12 mouse cellular contexts compared by ENCODE assay signal in the genomic region with DNA sequence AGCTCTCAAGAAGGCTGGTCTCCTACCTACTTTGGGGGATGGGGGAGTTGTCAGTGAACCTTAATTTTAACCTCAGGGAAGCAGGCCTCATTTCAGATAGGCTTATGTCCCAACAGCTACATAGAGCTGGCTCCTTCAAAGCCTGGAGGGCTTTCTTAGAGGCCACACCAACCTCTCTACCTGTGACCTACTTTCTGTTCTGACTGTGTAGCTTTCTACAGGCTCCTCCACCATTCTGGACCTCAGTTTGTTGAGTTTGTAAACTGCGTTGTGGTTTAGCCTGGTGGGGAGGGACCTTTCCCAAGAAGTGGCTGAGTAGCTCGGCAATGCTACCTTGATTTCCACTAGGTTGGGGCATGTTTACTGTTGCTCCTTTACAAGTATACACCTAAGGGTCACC. TPM values are rescaled to one million over a fixed set of nuclear protein-coding genes. Genes with fewer than 3 reads are reported as not detected.
DNase-seq lines count a peak whose midpoint lies in the region; ATAC-seq and TF ChIP-seq lines count a peak whose summit lies in the region.
"Had no signal": no experiment of that assay in that cellular context is flagged by ENCODE, and none has a peak within 500 bp of the region (broad histone marks: within the 10 kb centered on the region; RNA-seq: fewer than 3 reads in every experiment).

No protein-coding gene starts in this region.

- H3K27me3 ChIP-seq in forebrain, embryonic 12.5 days = peaks cover 60% of the 10 kb centered on the region
- peaks cover 20% of the 10 kb centered on the region; the same call in 1 of the 2 replicates for H3K27me3 ChIP-seq in forebrain, embryonic 14.5 days (replicated peaks; ENCODE audit: control insufficient read depth, insufficient read depth, low read length)
- peaks cover 43% of the 10 kb centered on the region for H3K27me3 ChIP-seq in hindbrain, embryonic 12.5 days
- peaks cover 27% of the 10 kb centered on the region for H3K27me3 ChIP-seq in hindbrain, embryonic 11.5 days (ENCODE audit: control insufficient read depth, insufficient read depth, low read length)
- peaks cover 44% of the 10 kb centered on the region for H3K27me3 ChIP-seq in lung, embryonic 15.5 days
- peaks cover 2% of the 10 kb centered on the region; the same call in 1 of the 2 replicates for H3K27me3 ChIP-seq in thymus, adult 2 months (ENCODE audit: control insufficient read depth, insufficient read depth, low read length)

- no peak for DNase-seq in forebrain, embryonic 14.5 days (ENCODE audit: low spot score)
- no peak for DNase-seq in hindbrain, embryonic 11.5 days (ENCODE audit: low spot score)
- no peak for DNase-seq in lung, postnatal 25 days (ENCODE audit: low spot score)
- DNase-seq in lung, postnatal 36 days = peak; percentile 37
- DNase-seq in thymus, adult 2 months = no peak
- DNase-seq: cerebellum, postnatal 25 days had no signal

- H3K36me3 ChIP-seq in forebrain, embryonic 12.5 days (replicated peaks) = no peaks in the 10 kb centered on the region
- H3K36me3 ChIP-seq in forebrain, embryonic 14.5 days (ENCODE audit: control insufficient read depth, insufficient read depth, low read length) = no peaks in the 10 kb centered on the region
- no peaks in the 10 kb centered on the region for H3K36me3 ChIP-seq in hindbrain, embryonic 12.5 days
- H3K36me3 ChIP-seq in hindbrain, embryonic 11.5 days (ENCODE audit: control insufficient read depth, insufficient read depth, low read length) = no peaks in the 10 kb centered on the region
- no peaks in the 10 kb centered on the region for H3K36me3 ChIP-seq in lung, embryonic 15.5 days
- H3K36me3 ChIP-seq in thymus, adult 2 months (ENCODE audit: control insufficient read depth, insufficient read depth, low read length) = no peaks in the 10 kb centered on the region
- H3K36me3 ChIP-seq: G1E; limb, embryonic 15.5 days had no signal

- H3K9me3 ChIP-seq in forebrain, embryonic 12.5 days = no peaks in the 10 kb centered on the region
- H3K9me3 ChIP-seq in forebrain, embryonic 14.5 days (replicated peaks; ENCODE audit: control insufficient read depth, low read length) = no peaks in the 10 kb centered on the region
- no peaks in the 10 kb centered on the region for H3K9me3 ChIP-seq in hindbrain, embryonic 12.5 days (replicated peaks)
- no peaks in the 10 kb centered on the region for H3K9me3 ChIP-seq in hindbrain, embryonic 11.5 days (ENCODE audit: control insufficient read depth, low read length)
- H3K9me3 ChIP-seq in lung, embryonic 15.5 days = no peaks in the 10 kb centered on the region
- H3K9me3 ChIP-seq: limb, embryonic 15.5 days had no signal

- no peak for TF ChIP-seq CTCF in thymus, adult 2 months (IDR thresholded peaks at IDR 0.05; ENCODE audit: borderline replicate concordance, control insufficient read depth, extremely low read depth, insufficient read depth, low read length, poor library complexity)

- peak overlapping the region; percentile 53; the same call in 1 of the 2 replicates for H3K4me3 ChIP-seq in forebrain, embryonic 12.5 days (replicated peaks)
- H3K4me3 ChIP-seq in forebrain, embryonic 14.5 days (ENCODE audit: low read depth, low read length) = no peak overlapping the region
- H3K4me3 ChIP-seq in hindbrain, embryonic 12.5 days = no peak overlapping the region
- no peak overlapping the region for H3K4me3 ChIP-seq in hindbrain, embryonic 11.5 days (ENCODE audit: low read depth, low read length)
- peak overlapping the region; percentile 59 for H3K4me3 ChIP-seq in lung, embryonic 15.5 days
- no peak overlapping the region for H3K4me3 ChIP-seq in thymus, adult 2 months (ENCODE audit: control insufficient read depth, insufficient read depth, low read length)

- peak overlapping the region; percentile 96 for H3K4me2 ChIP-seq in forebrain, embryonic 12.5 days
- H3K4me2 ChIP-seq in forebrain, embryonic 14.5 days (ENCODE audit: low read length) = no peak overlapping the region
- 0 out of 2 replicates have a peak overlapping the region, but pooled peaks have one; percentile 94 for H3K4me2 ChIP-seq in hindbrain, embryonic 12.5 days (replicated peaks)
- H3K4me2 ChIP-seq in hindbrain, embryonic 11.5 days (replicated peaks; ENCODE audit: low read depth, low read length) = no peak overlapping the region
- H3K4me2 ChIP-seq in lung, embryonic 15.5 days = peak overlapping the region; percentile 95

- 68% methylated on average over 2 of the region's 2 CpGs for WGBS in forebrain, embryonic 12.5 days
- 66% methylated on average over 2 of the region's 2 CpGs for WGBS in forebrain, embryonic 14.5 days
- 76% methylated on average over 2 of the region's 2 CpGs for whole genome bisulfite sequencing in hindbrain, embryonic 12.5 days
- WGBS in hindbrain, embryonic 11.5 days = 56% methylated on average over 2 of the region's 2 CpGs
- 70% methylated on average over 2 of the region's 2 CpGs for WGBS in lung, embryonic 15.5 days
- WGBS in thymus, adult 2 months = 86% methylated on average over 2 of the region's 2 CpGs

- TF ChIP-seq POLR2A in thymus, adult 2 months (IDR thresholded peaks at IDR 0.05; ENCODE audit: control insufficient read depth, extremely low read depth, insufficient read depth, low read length, poor library complexity) = no peak

- H3K27ac ChIP-seq in forebrain, embryonic 12.5 days = no peak overlapping the region
- H3K27ac ChIP-seq in forebrain, embryonic 14.5 days (ENCODE audit: low read depth, low read length) = no peak overlapping the region
- no peak overlapping the region for H3K27ac ChIP-seq in hindbrain, embryonic 12.5 days
- H3K27ac ChIP-seq in hindbrain, embryonic 11.5 days (ENCODE audit: low read depth, low read length) = no peak overlapping the region
- H3K27ac ChIP-seq in lung, embryonic 15.5 days = no peak overlapping the region
- H3K27ac ChIP-seq in thymus, adult 2 months (ENCODE audit: control insufficient read depth, insufficient read depth, low read length) = no peak overlapping the region
- H3K27ac ChIP-seq: limb, embryonic 15.5 days had no signal

- no peak overlapping the region for H3K9ac ChIP-seq in forebrain, embryonic 12.5 days
- H3K9ac ChIP-seq in forebrain, embryonic 14.5 days (ENCODE audit: low read length) = no peak overlapping the region
- no peak overlapping the region for H3K9ac ChIP-seq in hindbrain, embryonic 12.5 days
- no peak overlapping the region for H3K9ac ChIP-seq in hindbrain, embryonic 11.5 days (ENCODE audit: low read depth, low read length)
- H3K9ac ChIP-seq in lung, embryonic 15.5 days = no peak overlapping the region

- peaks cover 22% of the 10 kb centered on the region for H3K4me1 ChIP-seq in forebrain, embryonic 12.5 days
- peaks cover 6% of the 10 kb centered on the region; the same call in 1 of the 2 replicates for H3K4me1 ChIP-seq in forebrain, embryonic 14.5 days (ENCODE audit: control insufficient read depth, insufficient read depth, low read length)
- peaks cover 26% of the 10 kb centered on the region for H3K4me1 ChIP-seq in hindbrain, embryonic 12.5 days
- H3K4me1 ChIP-seq in hindbrain, embryonic 11.5 days (replicated peaks; ENCODE audit: control insufficient read depth, insufficient read depth, low read length) = peaks cover 9% of the 10 kb centered on the region; the same call in 1 of the 2 replicates
- peaks cover 36% of the 10 kb centered on the region for H3K4me1 ChIP-seq in lung, embryonic 15.5 days
- peaks cover 6% of the 10 kb centered on the region; the same call in 1 of the 2 replicates for H3K4me1 ChIP-seq in thymus, adult 2 months (replicated peaks; ENCODE audit: control insufficient read depth, insufficient read depth, low read length)

- ATAC-seq in forebrain, embryonic 12.5 days (ENCODE audit: low FRiP score) = no peak
- no peak for ATAC-seq in forebrain, embryonic 14.5 days
- ATAC-seq in hindbrain, embryonic 12.5 days (ENCODE audit: low FRiP score) = no peak
- ATAC-seq in hindbrain, embryonic 11.5 days (ENCODE audit: low FRiP score) = no peak
- no peak for ATAC-seq in lung, embryonic 15.5 days (ENCODE audit: borderline replicate concordance, extremely low read depth, low FRiP score, low TSS enrichment)
- ATAC-seq: hindbrain, embryonic 16.5 days had no signal

RNA-seq across cellular contexts. Expression of gene Bik, which starts 1.1 kb away (rescaled TPM):
- polyA plus RNA-seq in forebrain, embryonic 12.5 days (2016; fragmentation: Nextera tagmentation; extraction: Ambion mirVana) = 1.4 and 1.7 TPM in 2 replicates
- 0.89 and 2.2 TPM in 2 replicates for polyA plus RNA-seq in forebrain, embryonic 14.5 days (2014; fragmentation: Nextera tagmentation; extraction: Ambion mirVana)
- polyA plus RNA-seq in hindbrain, embryonic 12.5 days (2016; fragmentation: Nextera tagmentation; extraction: Ambion mirVana) = 2.0 and 2.1 TPM in 2 replicates
- 2.1 and 3.3 TPM in 2 replicates for polyA plus RNA-seq in hindbrain, embryonic 11.5 days (2014; fragmentation: Nextera tagmentation; extraction: Ambion mirVana)
- 15.2 and 16.1 TPM in 2 replicates for polyA plus RNA-seq in lung, embryonic 15.5 days (2015; fragmentation: Nextera tagmentation; extraction: Ambion mirVana)
- polyA plus RNA-seq in thymus, adult 2 months (2012; rRNA removed) = 11.0 and 14.7 TPM in 2 replicates
- polyA plus RNA-seq: G1E had no signal

RNA-seq across cellular contexts. Expression of gene Ttll1, which starts 17.1 kb away (rescaled TPM):
- 57.0 and 62.4 TPM in 2 replicates for polyA plus RNA-seq in forebrain, embryonic 12.5 days (2016; fragmentation: Nextera tagmentation; extraction: Ambion mirVana)
- polyA plus RNA-seq in forebrain, embryonic 14.5 days (2014; fragmentation: Nextera tagmentation; extraction: Ambion mirVana) = 35.5 and 45.3 TPM in 2 replicates
- 64.1 and 77.2 TPM in 2 replicates for polyA plus RNA-seq in hindbrain, embryonic 12.5 days (2016; fragmentation: Nextera tagmentation; extraction: Ambion mirVana)
- 37.0 and 38.9 TPM in 2 replicates for polyA plus RNA-seq in hindbrain, embryonic 11.5 days (2014; fragmentation: Nextera tagmentation; extraction: Ambion mirVana)
- polyA plus RNA-seq in lung, embryonic 15.5 days (2015; fragmentation: Nextera tagmentation; extraction: Ambion mirVana) = 21.0 and 23.1 TPM in 2 replicates
- polyA plus RNA-seq in thymus, adult 2 months (2012; rRNA removed) = 9.7 and 10.9 TPM in 2 replicates

RNA-seq across cellular contexts. Expression of gene Tspo, which starts 35.6 kb away (rescaled TPM):
- 15.5 and 16.3 TPM in 2 replicates for polyA plus RNA-seq in forebrain, embryonic 12.5 days (2016; fragmentation: Nextera tagmentation; extraction: Ambion mirVana)
- polyA plus RNA-seq in forebrain, embryonic 14.5 days (2014; fragmentation: Nextera tagmentation; extraction: Ambion mirVana) = 13.2 and 18.4 TPM in 2 replicates
- polyA plus RNA-seq in hindbrain, embryonic 12.5 days (2016; fragmentation: Nextera tagmentation; extraction: Ambion mirVana) = 19.5 and 21.9 TPM in 2 replicates
- 27.4 and 32.0 TPM in 2 replicates for polyA plus RNA-seq in hindbrain, embryonic 11.5 days (2014; fragmentation: Nextera tagmentation; extraction: Ambion mirVana)
- 99.8 and 105 TPM in 2 replicates for polyA plus RNA-seq in lung, embryonic 15.5 days (2015; fragmentation: Nextera tagmentation; extraction: Ambion mirVana)
- 465 and 584 TPM in 2 replicates for polyA plus RNA-seq in thymus, adult 2 months (2012; rRNA removed)

RNA-seq across cellular contexts. Expression of gene Mcat, which starts 35.8 kb away (rescaled TPM):
- polyA plus RNA-seq in forebrain, embryonic 12.5 days (2016; fragmentation: Nextera tagmentation; extraction: Ambion mirVana) = 37.4 and 38.8 TPM in 2 replicates
- polyA plus RNA-seq in forebrain, embryonic 14.5 days (2014; fragmentation: Nextera tagmentation; extraction: Ambion mirVana) = 38.1 and 40.1 TPM in 2 replicates
- polyA plus RNA-seq in hindbrain, embryonic 12.5 days (2016; fragmentation: Nextera tagmentation; extraction: Ambion mirVana) = 38.9 and 40.7 TPM in 2 replicates
- 38.9 and 39.0 TPM in 2 replicates for polyA plus RNA-seq in hindbrain, embryonic 11.5 days (2014; fragmentation: Nextera tagmentation; extraction: Ambion mirVana)
- 34.3 and 34.7 TPM in 2 replicates for polyA plus RNA-seq in lung, embryonic 15.5 days (2015; fragmentation: Nextera tagmentation; extraction: Ambion mirVana)
- polyA plus RNA-seq in thymus, adult 2 months (2012; rRNA removed) = 31.9 and 39.9 TPM in 2 replicates

Comparison
In these comparisons a context has a peak if more than half of its experiments do, and no peak if none do; other contexts are left out.
1. H3K4me2 ChIP-seq: peak in forebrain, embryonic 12.5 days (single experiment), hindbrain, embryonic 12.5 days (single experiment) and lung, embryonic 15.5 days (single experiment); none in forebrain, embryonic 14.5 days (single experiment) and hindbrain, embryonic 11.5 days (single experiment).
2. H3K4me3 ChIP-seq: peak in forebrain, embryonic 12.5 days (single experiment) and lung, embryonic 15.5 days (single experiment); none in forebrain, embryonic 14.5 days (single experiment), hindbrain, embryonic 12.5 days (single experiment), hindbrain, embryonic 11.5 days (single experiment) and thymus, adult 2 months (single experiment).